Mouse (Mus musculus) left cerebral cortex, adult 9 months (tissue): ENCODE data around the gene Ap1m1.

ENCODE experiments used
- DNase-seq, 2 experiments: peaks; one replicate each; pipeline ENCODE4 v3.0.0; 2022; ENCODE audit warnings: low spot score in 2 of 2

Gene Ap1m1

GRCm38 (mm10) chr8:72295125-72295524 is 55.3 kb downstream of the Ap1m1 start:
- DNase-seq = no peak

GRCm38 (mm10) chr8:72295679-72296078 is 55.9 kb downstream of the Ap1m1 start:
- DNase-seq = peak; percentile 37 to 64

- DNase-seq = no peak
These were observed 56.7 kb downstream of the Ap1m1 start for GRCm38 (mm10) chr8:72296561-72296960.

- DNase-seq = no peak
These were observed 59.1 kb downstream of the Ap1m1 start for GRCm38 (mm10) chr8:72298928-72299327.

GRCm38 (mm10) chr8:72300654-72301400 is 61.0 kb downstream of the Ap1m1 start:
- no peak for DNase-seq

- DNase-seq = no peak
These were observed 61.7 kb downstream of the Ap1m1 start for GRCm38 (mm10) chr8:72301497-72301896.

GRCm38 (mm10) chr8:72302986-72303612 is 63.3 kb downstream of the Ap1m1 start:
- no peak for DNase-seq

- DNase-seq = no peak
These were observed 63.8 kb downstream of the Ap1m1 start for GRCm38 (mm10) chr8:72303633-72304032.

- DNase-seq = no peak
These were observed 65.5 kb downstream of the Ap1m1 start, which contains the start of gene Gm10282 for GRCm38 (mm10) chr8:72305210-72305905. Gene Gm10282 (minus strand): TSS chr8:72305260.

GRCm38 (mm10) chr8:72306913-72307312 is 67.1 kb downstream of the Ap1m1 start:
- DNase-seq = no peak
